Mouse (Mus musculus): ENCODE data around the gene Slc35e2. TPM values are rescaled to one million over a fixed set of nuclear protein-coding genes. Genes with fewer than 3 reads are reported as not detected.

Gene Slc35e2
- polyA plus RNA-seq, 1 experiment from 2014 or later = 6.3 TPM

DNA sequence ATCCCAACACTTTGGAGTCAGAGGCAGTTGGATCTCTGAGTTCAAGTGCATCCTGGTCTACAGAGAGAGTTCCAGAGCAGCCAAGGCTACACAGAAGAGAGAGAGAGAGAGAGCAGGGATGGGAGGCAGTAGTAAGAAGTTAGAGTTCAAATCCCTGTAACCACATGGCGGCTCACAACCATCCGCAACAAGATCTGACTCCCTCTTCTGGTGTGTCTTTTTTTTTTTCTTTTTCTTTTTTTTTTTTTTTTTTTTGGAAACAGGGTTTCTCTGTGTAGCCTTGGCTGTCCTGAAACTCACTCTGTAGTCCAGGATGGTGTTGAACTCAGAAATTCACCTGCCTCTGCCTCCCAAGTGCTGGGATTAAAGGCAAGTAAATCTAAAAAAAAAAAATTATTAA, 70.9 kb downstream of the Slc35e2 start:
- H3K4me1 ChIP-seq (ENCODE audit: control insufficient read depth, insufficient read depth, low read length) = peaks cover 11% of the 10 kb centered on the region
- no peak for ATAC-seq (ENCODE audit: insufficient read depth, low FRiP score)
- H3K4me2 ChIP-seq (ENCODE audit: low read depth, low read length) = no peak overlapping the region
- no peak overlapping the region for H3K4me3 ChIP-seq (replicated peaks; ENCODE audit: low read length)
- no peaks in the 10 kb centered on the region for H3K36me3 ChIP-seq (ENCODE audit: control insufficient read depth, insufficient read depth, low read length)
- H3K9me3 ChIP-seq (replicated peaks; ENCODE audit: control insufficient read depth, low read length) = no peaks in the 10 kb centered on the region
- no peaks in the 10 kb centered on the region for H3K27me3 ChIP-seq (ENCODE audit: control insufficient read depth, insufficient read depth, low read length)
- H3K9ac ChIP-seq (ENCODE audit: low read length) = no peak overlapping the region
- no peak overlapping the region for H3K27ac ChIP-seq (ENCODE audit: low read length)
- WGBS = 53% methylated on average over 2 of the region's 2 CpGs

Other genes starting within 250 kb of the Slc35e2 start
- 16.7 and 16.8 TPM in 2 replicates for gene Prkcz, start 240.1 kb upstream of the Slc35e2 start, polyA plus RNA-seq (2015; fragmentation: Nextera tagmentation; extraction: Ambion mirVana)
- gene Gabrd, start 203.3 kb upstream of the Slc35e2 start, polyA plus RNA-seq (2015; fragmentation: Nextera tagmentation; extraction: Ambion mirVana) = 0.23 TPM in 1 of 2 replicates, not detected in the other
- gene Cfap74, start 192.2 kb upstream of the Slc35e2 start, polyA plus RNA-seq (2015; fragmentation: Nextera tagmentation; extraction: Ambion mirVana) = 2.1 and 2.8 TPM in 2 replicates
- gene Tmem52, start 132.3 kb upstream of the Slc35e2 start, polyA plus RNA-seq (2015; fragmentation: Nextera tagmentation; extraction: Ambion mirVana) = 2.6 TPM in 1 of 2 replicates, not detected in the other
- gene Gnb1, start 110.1 kb upstream of the Slc35e2 start, polyA plus RNA-seq (2015; fragmentation: Nextera tagmentation; extraction: Ambion mirVana) = 312 and 332 TPM in 2 replicates
- 85.5 and 89.1 TPM in 2 replicates for gene Nadk, start 39.0 kb upstream of the Slc35e2 start, polyA plus RNA-seq (2015; fragmentation: Nextera tagmentation; extraction: Ambion mirVana)
- gene Cdk11b, start 23.4 kb downstream of the Slc35e2 start, polyA plus RNA-seq (2015; fragmentation: Nextera tagmentation; extraction: Ambion mirVana) = 50.8 and 55.7 TPM in 2 replicates
- gene Gm10563, start 44.0 kb downstream of the Slc35e2 start, polyA plus RNA-seq (2015; fragmentation: Nextera tagmentation; extraction: Ambion mirVana) = not detected in 2 replicates
- gene Mmp23, start 52.0 kb downstream of the Slc35e2 start, polyA plus RNA-seq (2015; fragmentation: Nextera tagmentation; extraction: Ambion mirVana) = 53.8 and 59.8 TPM in 2 replicates
- gene Mib2, start 67.8 kb downstream of the Slc35e2 start, polyA plus RNA-seq (2015; fragmentation: Nextera tagmentation; extraction: Ambion mirVana) = 23.3 and 23.8 TPM in 2 replicates
- 2.5 and 2.8 TPM in 2 replicates for gene Fndc10, start 92.9 kb downstream of the Slc35e2 start, polyA plus RNA-seq (2015; fragmentation: Nextera tagmentation; extraction: Ambion mirVana)
- 132 and 136 TPM in 2 replicates for gene Ssu72, start 103.4 kb downstream of the Slc35e2 start, polyA plus RNA-seq (2015; fragmentation: Nextera tagmentation; extraction: Ambion mirVana)
- 0.46 and 0.47 TPM in 2 replicates for gene Tmem240, start 133.4 kb downstream of the Slc35e2 start, polyA plus RNA-seq (2015; fragmentation: Nextera tagmentation; extraction: Ambion mirVana)
- 99.0 and 101 TPM in 2 replicates for gene Atad3a, start 159.7 kb downstream of the Slc35e2 start, polyA plus RNA-seq (2015; fragmentation: Nextera tagmentation; extraction: Ambion mirVana)
- 34.0 and 34.4 TPM in 2 replicates for gene Vwa1, start 173.3 kb downstream of the Slc35e2 start, polyA plus RNA-seq (2015; fragmentation: Nextera tagmentation; extraction: Ambion mirVana)
- gene Tmem88b, start 184.5 kb downstream of the Slc35e2 start, polyA plus RNA-seq (2015; fragmentation: Nextera tagmentation; extraction: Ambion mirVana) = 0.35 and 0.43 TPM in 2 replicates
- gene Ankrd65, start 189.0 kb downstream of the Slc35e2 start, polyA plus RNA-seq (2015; fragmentation: Nextera tagmentation; extraction: Ambion mirVana) = 0.31 and 0.35 TPM in 2 replicates
- 191 and 199 TPM in 2 replicates for gene Mrpl20, start 201.5 kb downstream of the Slc35e2 start, polyA plus RNA-seq (2015; fragmentation: Nextera tagmentation; extraction: Ambion mirVana)
- 173 and 181 TPM in 2 replicates for gene Ccnl2, start 211.1 kb downstream of the Slc35e2 start, polyA plus RNA-seq (2015; fragmentation: Nextera tagmentation; extraction: Ambion mirVana)
- 135 and 158 TPM in 2 replicates for gene Aurkaip1, start 229.9 kb downstream of the Slc35e2 start, polyA plus RNA-seq (2015; fragmentation: Nextera tagmentation; extraction: Ambion mirVana)
- 126 and 152 TPM in 2 replicates for gene Mxra8, start 238.3 kb downstream of the Slc35e2 start, polyA plus RNA-seq (2015; fragmentation: Nextera tagmentation; extraction: Ambion mirVana)
- 5.0 and 5.3 TPM in 2 replicates for gene Dvl1, start 246.0 kb downstream of the Slc35e2 start, polyA plus RNA-seq (2015; fragmentation: Nextera tagmentation; extraction: Ambion mirVana)

Measured in stomach, embryonic 16.5 days (tissue).